Mouse (Mus musculus) forebrain, embryonic 16.5 days (tissue): ENCODE measurements around the gene Traf2. TPM values are rescaled to one million over a fixed set of nuclear protein-coding genes. Genes with fewer than 3 reads are reported as not detected.

Experiments used
- ATAC-seq: fragments of 200-750 bp; cut with Nextera tagmentation; 2 replicates; pipeline ENCODE4 v1.8.0; 2017; ENCODE audit warnings: mild to moderate bottlenecking, moderate library complexity
- H3K27ac ChIP-seq: fragments of 300-500 bp; sonication (generic); 2 replicates; pipeline ENCODE4 v1.5.1; 2014; ENCODE audit warnings: low read length, control low read depth
- H3K27me3 ChIP-seq: fragments of 300-500 bp; sonication (generic); replicated peaks from 2 replicates; pipeline ENCODE4 v1.6.1; 2014; ENCODE audit warnings: low read length; ENCODE audit not compliant: control insufficient read depth, insufficient read depth
- H3K36me3 ChIP-seq: fragments of 300-500 bp; sonication (generic); 2 replicates; pipeline ENCODE4 v1.6.1; 2014; ENCODE audit not compliant: control insufficient read depth, insufficient read depth
- H3K4me1 ChIP-seq: fragments of 300-500 bp; sonication (generic); replicated peaks from 2 replicates; pipeline ENCODE4 v1.6.1; 2014; ENCODE audit warnings: low read length; ENCODE audit not compliant: control insufficient read depth, insufficient read depth
- H3K4me2 ChIP-seq: fragments of 300-500 bp; sonication (generic); 2 replicates; pipeline ENCODE4 v1.6.1; 2014; ENCODE audit warnings: mild to moderate bottlenecking, low read length, control low read depth
- H3K4me3 ChIP-seq: fragments of 300-500 bp; sonication (generic); replicated peaks from 2 replicates; pipeline ENCODE4 v1.5.1; 2014; ENCODE audit warnings: mild to moderate bottlenecking, low read length, control low read depth
- H3K9ac ChIP-seq: fragments of 300-500 bp; sonication (generic); replicated peaks from 2 replicates; pipeline ENCODE4 v1.6.1; 2014; ENCODE audit warnings: low read depth, low read length, control low read depth
- H3K9me3 ChIP-seq: fragments of 300-500 bp; sonication (generic); 2 replicates; pipeline ENCODE4 v1.6.1; 2016; ENCODE audit warnings: low read length; ENCODE audit not compliant: control insufficient read depth
- WGBS: fragments of 180-500 bp; shearing (Covaris S2); extraction: QIAGEN DNeasy Blood & Tissue Kit; methylation state at CpG from one replicate; pipeline ENCODE4 v1.1.7; 2014; 5-methylcytosine and 5-hydroxymethylcytosine counted together
- polyA plus RNA-seq: library from polyadenylated mRNA; unstranded; fragments of >200 nt; fragmentation: Nextera tagmentation; extraction: Ambion mirVana; gene quantifications from 2 replicates; pipeline ENCODE4 v1.2.1, GENCODE M21; 2015

Gene Traf2
- polyA plus RNA-seq, 1 experiment from 2014 or later: 26.8 TPM

GRCm38 (mm10) chr2:25534866-25535182 is 11.9 kb downstream of the Traf2 start:
- Histone ChIP-seq H3K9ac (no peak overlapping the region), H3K9me3 (no peaks in the 10 kb centered on the region), H3K36me3 (peaks cover 8% of the 10 kb centered on the region), H3K4me1 (no peaks in the 10 kb centered on the region), H3K4me2 (no peak overlapping the region), H3K27ac (no peak overlapping the region), H3K27me3 (no peaks in the 10 kb centered on the region), H3K4me3 (no peak overlapping the region)
- no peak for ATAC-seq
- 98% methylated on average over 2 of the region's 2 CpGs for WGBS

- no peak for ATAC-seq
- no peak overlapping the region for H3K27ac ChIP-seq
- H3K4me3 ChIP-seq: no peak overlapping the region
- H3K4me1 ChIP-seq: no peaks in the 10 kb centered on the region
- no peak overlapping the region for H3K9ac ChIP-seq
- H3K27me3 ChIP-seq: no peaks in the 10 kb centered on the region
- peaks cover 9% of the 10 kb centered on the region for H3K36me3 ChIP-seq
- H3K9me3 ChIP-seq: no peaks in the 10 kb centered on the region
- WGBS: 93% methylated on average over 3 of the region's 3 CpGs
- H3K4me2 ChIP-seq: no peak overlapping the region
These were observed 12.4 kb downstream of the Traf2 start for GRCm38 (mm10) chr2:25534178-25534865.

- Histone ChIP-seq H3K9me3 (no peaks in the 10 kb centered on the region), H3K36me3 (peaks cover 9% of the 10 kb centered on the region), H3K9ac (no peak overlapping the region), H3K4me2 (no peak overlapping the region), H3K4me1 (no peaks in the 10 kb centered on the region), H3K27ac (no peak overlapping the region), H3K4me3 (no peak overlapping the region), H3K27me3 (no peaks in the 10 kb centered on the region)
- 95% methylated on average over 2 of the region's 2 CpGs for WGBS
- ATAC-seq: no peak
These were observed 13.0 kb downstream of the Traf2 start for GRCm38 (mm10) chr2:25533707-25534106.

GRCm38 (mm10) chr2:25526510-25527302 is 20.0 kb downstream of the Traf2 start:
- no peaks in the 10 kb centered on the region for H3K27me3 ChIP-seq
- no peak for ATAC-seq
- H3K4me2 ChIP-seq: no peak overlapping the region
- H3K9me3 ChIP-seq: no peaks in the 10 kb centered on the region
- H3K4me3 ChIP-seq: no peak overlapping the region
- no peak overlapping the region for H3K27ac ChIP-seq
- peaks cover 24% of the 10 kb centered on the region for H3K36me3 ChIP-seq
- no peak overlapping the region for H3K9ac ChIP-seq
- no peaks in the 10 kb centered on the region for H3K4me1 ChIP-seq
- 93% methylated on average over 9 of the region's 9 CpGs for WGBS

GRCm38 (mm10) chr2:25509912-25510311 is 36.8 kb downstream of the Traf2 start:
- no peaks in the 10 kb centered on the region for H3K9me3 ChIP-seq
- H3K4me1 ChIP-seq: no peaks in the 10 kb centered on the region
- no peak overlapping the region for H3K9ac ChIP-seq
- peaks cover 2% of the 10 kb centered on the region for H3K36me3 ChIP-seq
- H3K27ac ChIP-seq: no peak overlapping the region
- no peak for ATAC-seq
- no peaks in the 10 kb centered on the region for H3K27me3 ChIP-seq
- 71% methylated on average over 3 of the region's 3 CpGs for WGBS
- H3K4me3 ChIP-seq: no peak overlapping the region
- no peak overlapping the region for H3K4me2 ChIP-seq

- 32% methylated on average over 5 of the region's 5 CpGs for WGBS
- no peak overlapping the region for H3K4me2 ChIP-seq
- peaks cover 15% of the 10 kb centered on the region for H3K36me3 ChIP-seq
- H3K4me3 ChIP-seq: no peak overlapping the region
- ATAC-seq: no peak; the same call in 1 of the 2 replicates
- no peaks in the 10 kb centered on the region for H3K27me3 ChIP-seq
- no peak overlapping the region for H3K27ac ChIP-seq
- H3K4me1 ChIP-seq: peaks cover 2% of the 10 kb centered on the region
- H3K9ac ChIP-seq: no peak overlapping the region
- no peaks in the 10 kb centered on the region for H3K9me3 ChIP-seq
These were observed 39.8 kb downstream of the Traf2 start for GRCm38 (mm10) chr2:25506964-25507363.

- Histone ChIP-seq H3K27me3 (no peaks in the 10 kb centered on the region), H3K4me1 (peaks cover 10% of the 10 kb centered on the region), H3K9ac (no peak overlapping the region), H3K9me3 (no peaks in the 10 kb centered on the region), H3K4me2 (no peak overlapping the region), H3K27ac (no peak overlapping the region), H3K36me3 (peaks cover 15% of the 10 kb centered on the region), H3K4me3 (no peak overlapping the region)
- WGBS: 91% methylated on average over 4 of the region's 4 CpGs
- ATAC-seq: no peak
These were observed 40.9 kb downstream of the Traf2 start for GRCm38 (mm10) chr2:25505860-25506259.

- no peaks in the 10 kb centered on the region for H3K27me3 ChIP-seq
- no peaks in the 10 kb centered on the region for H3K9me3 ChIP-seq
- no peak overlapping the region for H3K4me3 ChIP-seq
- no peak overlapping the region for H3K9ac ChIP-seq
- H3K4me1 ChIP-seq: peaks cover 13% of the 10 kb centered on the region
- no peak overlapping the region for H3K4me2 ChIP-seq
- no peak for ATAC-seq
- 86% methylated on average over 1 of the region's 1 CpGs for WGBS
- H3K27ac ChIP-seq: no peak overlapping the region
- H3K36me3 ChIP-seq: peaks cover 15% of the 10 kb centered on the region
These were observed 41.7 kb downstream of the Traf2 start for GRCm38 (mm10) chr2:25505000-25505399.

GRCm38 (mm10) chr2:25504538-25504937 is 42.2 kb downstream of the Traf2 start:
- 89% methylated on average over 19 of the region's 19 CpGs for WGBS
- Histone ChIP-seq H3K4me1 (peaks cover 13% of the 10 kb centered on the region), H3K27me3 (no peaks in the 10 kb centered on the region), H3K4me2 (no peak overlapping the region), H3K4me3 (no peak overlapping the region), H3K36me3 (peaks cover 15% of the 10 kb centered on the region), H3K9ac (no peak overlapping the region), H3K27ac (no peak overlapping the region), H3K9me3 (no peaks in the 10 kb centered on the region)
- no peak for ATAC-seq
